Mouse (Mus musculus) forebrain, embryonic 15.5 days (tissue): ENCODE measurements around the gene Hipk2. TPM values are rescaled to one million over a fixed set of nuclear protein-coding genes. Genes with fewer than 3 reads are reported as not detected.

Experiments
- ATAC-seq: fragments of 200-750 bp; cut with Nextera tagmentation; replicated peaks from 2 replicates; pipeline ENCODE4 v1.8.0; 2017; ENCODE audit warnings: mild to moderate bottlenecking, moderate TSS enrichment, moderate library complexity
- H3K27ac ChIP-seq: fragments of 300-500 bp; sonication (generic); replicated peaks from 2 replicates; pipeline ENCODE4 v1.5.1; 2015; ENCODE audit warnings: mild to moderate bottlenecking, inconsistent platforms
- H3K27me3 ChIP-seq: fragments of 300-500 bp; sonication (generic); 2 replicates; pipeline ENCODE4 v1.6.1; 2015; ENCODE audit warnings: inconsistent platforms
- H3K36me3 ChIP-seq: fragments of 300-500 bp; sonication (generic); 2 replicates; pipeline ENCODE4 v1.6.1; 2015; ENCODE audit warnings: mild to moderate bottlenecking, inconsistent platforms
- H3K4me1 ChIP-seq: fragments of 300-500 bp; sonication (generic); 2 replicates; pipeline ENCODE4 v1.6.1; 2015; ENCODE audit warnings: inconsistent platforms
- H3K4me2 ChIP-seq: fragments of 300-500 bp; sonication (generic); replicated peaks from 2 replicates; pipeline ENCODE4 v1.6.1; 2015; ENCODE audit warnings: mild to moderate bottlenecking, inconsistent platforms
- H3K4me3 ChIP-seq: fragments of 300-500 bp; sonication (generic); 2 replicates; pipeline ENCODE4 v1.5.1; 2015; ENCODE audit warnings: mild to moderate bottlenecking, inconsistent platforms
- H3K9ac ChIP-seq: fragments of 300-500 bp; sonication (generic); replicated peaks from 2 replicates; pipeline ENCODE4 v1.6.1; 2015; ENCODE audit warnings: mild to moderate bottlenecking, inconsistent platforms
- H3K9me3 ChIP-seq: fragments of 300-500 bp; sonication (generic); 2 replicates; pipeline ENCODE4 v1.6.1; 2016; ENCODE audit warnings: inconsistent platforms
- WGBS: fragments of 180-500 bp; shearing (Covaris S2); methylation state at CpG from one replicate; pipeline ENCODE4 v1.1.7; 2015; ENCODE audit warnings: mixed read lengths; 5-methylcytosine and 5-hydroxymethylcytosine counted together
- polyA plus RNA-seq: library from polyadenylated mRNA; unstranded; fragments of >200 nt; fragmentation: Nextera tagmentation; extraction: Ambion mirVana; gene quantifications from 2 replicates; pipeline ENCODE4 v1.2.1, GENCODE M21; 2015

The Hipk2 gene
- polyA plus RNA-seq, 1 experiment from 2014 or later = 29.2 TPM

DNA sequence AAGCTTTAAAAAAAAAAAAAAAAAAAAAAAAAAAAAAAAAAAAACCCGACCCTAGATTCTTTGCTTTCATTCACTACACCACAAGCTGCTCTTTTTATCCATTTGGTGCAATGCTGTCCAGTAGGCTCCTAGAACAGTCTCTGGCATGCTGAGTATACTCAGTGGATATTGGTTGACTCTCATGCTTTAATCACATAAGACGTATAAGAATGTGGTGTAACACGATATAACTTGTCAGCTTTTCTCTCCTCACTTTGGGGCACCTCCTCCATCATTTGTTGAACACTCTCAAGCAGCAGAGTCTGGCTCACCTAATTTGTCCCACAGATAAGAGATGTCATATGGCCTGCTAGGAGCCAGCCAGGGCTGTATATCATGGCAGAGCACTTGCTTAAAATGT lies 12.4 kb downstream of the Hipk2 start:
- Histone ChIP-seq H3K27ac (no peak overlapping the region), H3K4me1 (peaks cover 14% of the 10 kb centered on the region), H3K9ac (no peak overlapping the region), H3K36me3 (no peaks in the 10 kb centered on the region), H3K4me2 (no peak overlapping the region), H3K27me3 (no peaks in the 10 kb centered on the region), H3K9me3 (no peaks in the 10 kb centered on the region), H3K4me3 (no peak overlapping the region)
- ATAC-seq = no peak
- WGBS = 59% methylated on average over 3 of the region's 3 CpGs

DNA sequence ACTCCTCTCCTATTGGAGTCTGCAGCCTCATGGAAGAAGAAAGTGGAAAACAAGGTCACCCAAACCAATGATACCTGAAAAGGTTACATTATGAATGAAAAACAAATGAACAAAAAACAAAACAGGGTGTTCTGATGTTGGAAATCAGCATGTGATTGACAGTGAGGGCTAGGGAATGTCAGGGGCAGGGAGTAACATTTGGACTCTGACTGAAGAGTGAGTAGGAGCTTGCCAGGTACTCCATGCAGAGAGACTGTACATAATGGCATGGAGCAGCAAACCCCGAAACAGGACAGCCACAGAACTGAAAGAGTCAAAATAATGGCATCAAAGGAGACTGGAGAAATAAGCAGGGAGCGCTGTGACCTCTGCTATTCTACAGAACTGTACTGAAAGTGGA lies 15.7 kb downstream of the Hipk2 start:
- WGBS = 86% methylated on average over 2 of the region's 2 CpGs

DNA sequence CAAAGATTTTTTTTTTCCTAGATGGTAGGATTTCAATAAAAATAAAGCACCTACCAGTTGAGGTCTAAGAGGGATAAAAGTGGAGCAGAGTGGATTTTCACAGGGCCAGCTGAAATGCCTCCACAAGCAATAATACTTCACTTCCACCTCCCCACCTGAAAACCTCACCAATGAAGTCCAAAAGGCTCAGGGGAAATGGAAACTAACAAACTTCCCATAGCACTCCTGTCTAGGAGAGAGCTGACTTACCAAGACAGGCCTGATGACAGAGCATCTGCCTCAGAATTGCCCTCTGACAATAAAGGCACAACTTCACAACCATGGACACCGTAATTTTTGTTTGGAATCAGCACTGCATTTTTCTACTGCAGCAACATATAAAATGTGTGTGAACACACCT lies 16.1 kb downstream of the Hipk2 start:
- Histone ChIP-seq H3K4me2 (no peak overlapping the region), H3K27me3 (no peaks in the 10 kb centered on the region), H3K4me3 (no peak overlapping the region), H3K9me3 (no peaks in the 10 kb centered on the region), H3K4me1 (no peaks in the 10 kb centered on the region), H3K9ac (no peak overlapping the region), H3K36me3 (no peaks in the 10 kb centered on the region), H3K27ac (no peak overlapping the region)
- 97% methylated on average over 1 of the region's 1 CpGs for WGBS
- ATAC-seq = no peak

More for the DNA sequence above, 15.7 kb downstream of the Hipk2 start:
- Histone ChIP-seq H3K4me2 (no peak overlapping the region), H3K9me3 (no peaks in the 10 kb centered on the region), H3K9ac (no peak overlapping the region), H3K4me1 (no peaks in the 10 kb centered on the region), H3K27ac (no peak overlapping the region), H3K4me3 (no peak overlapping the region), H3K36me3 (no peaks in the 10 kb centered on the region), H3K27me3 (no peaks in the 10 kb centered on the region)
- ATAC-seq = no peak

DNA sequence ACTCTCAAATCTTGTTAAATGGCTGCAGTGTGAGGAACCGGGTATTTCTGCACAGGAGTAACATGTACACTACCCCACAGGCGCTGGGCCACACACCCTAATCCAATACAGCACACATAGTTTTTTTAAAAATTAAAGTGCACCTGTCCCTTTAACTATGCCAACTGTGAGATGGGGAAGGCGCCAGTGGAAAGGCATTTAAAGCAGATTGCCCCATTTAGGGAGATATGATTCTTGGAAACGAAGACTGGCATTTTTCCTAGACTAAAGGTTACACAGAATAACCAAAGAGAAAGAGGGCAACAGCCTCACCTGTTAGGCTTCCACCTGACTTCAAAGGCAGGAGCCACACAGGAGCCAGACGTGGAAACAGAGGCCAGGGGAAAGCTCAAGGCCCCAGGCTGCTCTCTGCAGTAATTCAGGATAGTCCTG lies 22.4 kb downstream of the Hipk2 start:
- ATAC-seq = no peak
- H3K27me3 ChIP-seq = no peaks in the 10 kb centered on the region
- H3K4me2 ChIP-seq = no peak overlapping the region
- no peak overlapping the region for H3K4me3 ChIP-seq
- peak overlapping the region; percentile 46 for H3K27ac ChIP-seq
- WGBS = 59% methylated on average over 5 of the region's 5 CpGs
- H3K9ac ChIP-seq = no peak overlapping the region
- no peaks in the 10 kb centered on the region for H3K9me3 ChIP-seq
- H3K36me3 ChIP-seq = no peaks in the 10 kb centered on the region
- H3K4me1 ChIP-seq = peaks cover 35% of the 10 kb centered on the region

DNA sequence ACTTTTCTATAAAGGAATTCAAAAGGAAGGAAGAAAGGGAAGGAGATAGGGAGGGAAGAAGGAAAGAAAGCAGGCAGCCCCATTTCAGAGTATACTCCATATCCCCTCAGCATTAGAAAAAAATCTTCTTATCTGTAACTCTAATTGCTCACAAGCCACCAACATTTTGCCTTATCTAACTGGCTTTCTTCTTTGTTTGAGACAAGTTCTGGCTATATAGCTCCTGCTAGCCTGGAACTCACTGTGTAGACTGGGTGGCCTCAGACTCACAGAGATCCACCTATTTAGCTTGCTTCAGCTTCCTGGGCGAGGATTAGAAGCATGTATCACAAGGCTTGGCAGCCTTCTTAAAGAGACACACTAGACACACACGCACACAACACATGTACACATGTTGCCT lies 24.2 kb downstream of the Hipk2 start:
- 70% methylated on average over 2 of the region's 2 CpGs for WGBS
- no peak for ATAC-seq
- no peak overlapping the region for H3K4me2 ChIP-seq
- H3K27ac ChIP-seq = no peak overlapping the region
- H3K4me1 ChIP-seq = peaks cover 54% of the 10 kb centered on the region
- no peak overlapping the region for H3K9ac ChIP-seq
- H3K4me3 ChIP-seq = no peak overlapping the region
- no peaks in the 10 kb centered on the region for H3K36me3 ChIP-seq
- H3K9me3 ChIP-seq = no peaks in the 10 kb centered on the region
- no peaks in the 10 kb centered on the region for H3K27me3 ChIP-seq

DNA sequence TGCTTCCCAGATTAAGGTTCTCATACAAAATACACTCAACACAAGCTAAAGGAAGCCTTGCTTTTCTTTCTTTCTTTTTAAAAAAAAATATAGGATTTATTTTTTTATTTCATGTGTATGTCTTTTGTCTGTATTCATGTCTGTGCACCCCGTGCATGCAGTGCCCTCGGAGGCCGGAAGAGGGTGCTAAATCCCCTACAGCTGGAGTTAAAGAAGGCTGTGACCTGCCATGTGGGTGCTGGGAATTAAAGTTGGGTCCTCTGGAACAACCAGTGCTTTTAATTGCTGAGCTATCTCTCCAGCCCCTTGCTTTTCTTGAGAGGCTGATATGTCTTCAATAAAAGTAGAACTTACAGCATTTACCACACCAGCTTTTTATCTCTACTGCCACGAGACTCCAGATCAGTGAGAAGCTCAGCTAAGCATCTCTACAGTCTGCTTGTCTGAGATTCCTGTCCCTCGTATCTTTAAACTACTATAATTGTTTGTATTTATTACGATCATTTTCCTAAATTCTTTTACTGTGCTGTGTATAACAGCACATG lies 25.2 kb downstream of the Hipk2 start:
- Histone ChIP-seq H3K4me2 (no peak overlapping the region), H3K9ac (no peak overlapping the region), H3K4me1 (peaks cover 63% of the 10 kb centered on the region), H3K27ac (no peak overlapping the region), H3K36me3 (no peaks in the 10 kb centered on the region), H3K9me3 (no peaks in the 10 kb centered on the region), H3K4me3 (no peak overlapping the region), H3K27me3 (no peaks in the 10 kb centered on the region)
- 92% methylated on average over 6 of the region's 6 CpGs for WGBS
- no peak for ATAC-seq

DNA sequence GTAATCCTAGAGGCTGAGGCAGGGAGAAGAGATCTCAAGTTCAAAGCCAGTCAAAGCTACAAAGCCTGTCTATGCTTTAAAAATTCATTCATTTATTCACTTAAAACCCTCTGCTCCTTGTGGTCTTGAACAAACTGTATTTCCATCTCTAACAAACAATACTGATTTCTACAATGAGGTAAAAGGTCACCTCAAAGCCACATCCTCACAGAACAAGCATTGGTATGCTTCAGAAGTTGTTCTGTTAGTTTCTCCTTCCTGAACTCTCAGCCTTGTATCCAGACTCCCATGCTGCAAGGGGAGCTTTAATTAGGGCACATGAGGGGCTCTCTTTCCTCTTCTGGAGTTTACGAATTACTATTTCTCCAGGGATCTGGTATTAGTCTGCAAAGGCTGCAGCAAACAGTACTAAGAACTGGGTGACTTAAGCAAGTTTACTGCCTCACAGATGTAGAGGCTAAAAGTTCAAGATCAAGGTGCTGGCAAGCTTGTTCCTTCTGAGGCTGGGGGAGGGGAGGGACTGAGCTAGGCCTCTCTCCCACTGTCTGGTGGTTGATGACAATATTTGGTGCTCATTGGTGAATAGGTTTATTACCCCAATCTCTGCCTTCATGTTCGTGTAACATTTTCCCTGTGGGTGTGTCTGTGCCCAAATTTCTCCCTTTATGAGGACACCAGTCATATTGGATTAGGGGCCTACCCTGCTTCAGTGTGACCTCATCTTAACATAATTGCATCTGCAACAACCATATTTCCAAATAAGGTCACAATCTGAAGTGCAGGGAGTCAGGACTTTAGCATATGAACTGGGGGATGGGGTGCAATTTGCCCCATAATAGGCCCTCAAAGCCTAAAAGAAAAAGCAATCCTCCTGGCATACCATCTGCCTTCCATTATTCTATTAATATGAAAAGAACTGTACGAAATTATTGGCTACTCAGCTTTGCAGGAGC lies 27.7 kb downstream of the Hipk2 start:
- Histone ChIP-seq H3K36me3 (no peaks in the 10 kb centered on the region), H3K4me3 (no peak overlapping the region), H3K9me3 (no peaks in the 10 kb centered on the region), H3K4me1 (peaks cover 59% of the 10 kb centered on the region), H3K27me3 (no peaks in the 10 kb centered on the region), H3K9ac (no peak overlapping the region), H3K4me2 (no peak overlapping the region), H3K27ac (no peak overlapping the region)
- WGBS = 43% methylated on average over 3 of the region's 3 CpGs
- no peak for ATAC-seq

DNA sequence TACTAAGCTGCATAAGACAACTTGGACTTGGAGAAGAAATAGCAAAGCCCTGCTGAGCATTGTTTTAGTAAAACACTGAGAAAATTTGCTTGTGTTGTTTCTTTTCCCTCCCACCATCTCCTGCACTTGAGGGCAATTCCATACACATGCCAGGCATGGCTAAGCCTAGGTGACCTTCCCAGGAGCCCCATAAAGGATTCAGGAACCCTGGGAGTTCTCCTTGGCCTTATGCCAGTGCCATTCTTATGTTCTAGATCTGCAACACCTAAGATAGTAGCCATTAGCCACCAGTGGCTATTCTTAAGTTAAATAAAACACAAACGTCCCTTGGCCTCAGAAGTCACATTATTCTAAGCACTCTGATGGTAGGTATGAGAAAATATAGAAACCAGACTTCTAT lies 28.5 kb downstream of the Hipk2 start:
- Histone ChIP-seq H3K27ac (no peak overlapping the region), H3K36me3 (no peaks in the 10 kb centered on the region)

DNA sequence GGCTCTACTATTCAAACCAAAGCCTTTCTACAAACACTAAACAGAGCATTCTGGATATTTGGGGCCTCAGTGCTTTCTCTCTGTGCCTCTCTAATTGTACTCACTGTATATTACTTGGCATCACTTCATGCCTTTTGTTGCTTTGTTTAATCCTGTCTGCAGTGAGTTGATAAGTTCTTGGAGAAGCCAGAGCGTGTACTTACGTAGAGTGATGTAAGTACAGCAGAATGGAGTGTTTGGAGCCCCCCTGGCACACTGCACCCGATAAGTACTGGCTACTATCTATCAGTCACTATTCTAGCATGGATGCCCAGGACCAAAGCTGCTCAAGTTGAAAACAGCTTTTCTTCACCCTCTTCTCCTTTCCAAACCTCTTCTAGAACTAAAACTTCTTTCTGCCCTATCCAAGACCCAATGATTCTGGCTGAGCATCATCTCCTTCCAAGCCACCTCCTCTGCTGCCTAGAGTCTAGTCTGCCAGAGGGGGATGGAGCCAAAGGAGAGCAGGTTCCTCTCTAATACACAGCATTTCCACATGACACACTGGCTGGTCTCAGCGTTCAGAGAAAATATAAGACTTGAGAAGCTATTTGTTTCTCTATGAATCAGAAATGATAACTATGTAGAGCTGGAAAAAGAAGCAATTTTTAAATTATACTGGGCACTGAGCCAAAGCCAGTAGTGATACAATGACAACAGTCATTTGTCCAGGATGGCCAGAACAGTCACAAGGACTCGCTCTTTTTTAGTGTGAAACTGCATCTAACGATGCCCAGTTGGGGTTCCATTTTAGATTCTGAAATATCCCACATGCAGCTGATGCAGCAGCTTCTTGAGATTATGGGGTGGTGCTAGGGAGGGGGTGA lies 29.4 kb downstream of the Hipk2 start:
- peak overlapping the region; percentile 6; the same call in 1 of the 2 replicates for H3K27ac ChIP-seq
- no peak overlapping the region for H3K4me2 ChIP-seq
- H3K4me1 ChIP-seq = peaks cover 48% of the 10 kb centered on the region
- no peaks in the 10 kb centered on the region for H3K36me3 ChIP-seq
- 0 out of 2 replicates have a peak, but pooled peaks have one; percentile 39 for ATAC-seq
- no peaks in the 10 kb centered on the region for H3K27me3 ChIP-seq
- no peak overlapping the region for H3K9ac ChIP-seq
- H3K4me3 ChIP-seq = no peak overlapping the region
- no peaks in the 10 kb centered on the region for H3K9me3 ChIP-seq
- WGBS = 35% methylated on average over 6 of the region's 6 CpGs

More for the DNA sequence above, 28.5 kb downstream of the Hipk2 start:
- no peak for ATAC-seq
- Histone ChIP-seq H3K9ac (no peak overlapping the region), H3K4me1 (peaks cover 57% of the 10 kb centered on the region), H3K4me3 (no peak overlapping the region), H3K4me2 (no peak overlapping the region), H3K9me3 (no peaks in the 10 kb centered on the region), H3K27me3 (no peaks in the 10 kb centered on the region)
- 59% methylated on average over 1 of the region's 1 CpGs for WGBS

DNA sequence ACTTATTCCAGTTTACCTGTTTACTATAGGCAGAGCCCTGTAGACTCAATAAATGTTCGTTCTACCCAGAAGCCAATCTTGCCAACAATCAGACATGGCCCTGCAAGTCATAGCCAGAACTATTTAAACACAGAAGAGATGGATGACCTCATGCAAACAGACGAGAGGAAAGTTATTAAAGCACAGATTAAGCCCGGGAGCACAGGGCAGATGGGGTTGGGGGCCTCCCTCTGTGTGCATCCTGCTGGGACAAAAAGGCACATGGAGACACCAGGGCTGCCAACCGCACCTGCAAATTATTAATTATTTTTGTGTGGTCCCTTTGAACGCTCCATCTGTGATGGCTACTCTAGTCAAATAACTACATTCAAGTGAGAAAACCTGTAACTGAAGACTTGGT lies 30.1 kb downstream of the Hipk2 start:
- WGBS = 45% methylated on average over 5 of the region's 5 CpGs
- peak overlapping the region; percentile 6; the same call in 1 of the 2 replicates for H3K27ac ChIP-seq

DNA sequence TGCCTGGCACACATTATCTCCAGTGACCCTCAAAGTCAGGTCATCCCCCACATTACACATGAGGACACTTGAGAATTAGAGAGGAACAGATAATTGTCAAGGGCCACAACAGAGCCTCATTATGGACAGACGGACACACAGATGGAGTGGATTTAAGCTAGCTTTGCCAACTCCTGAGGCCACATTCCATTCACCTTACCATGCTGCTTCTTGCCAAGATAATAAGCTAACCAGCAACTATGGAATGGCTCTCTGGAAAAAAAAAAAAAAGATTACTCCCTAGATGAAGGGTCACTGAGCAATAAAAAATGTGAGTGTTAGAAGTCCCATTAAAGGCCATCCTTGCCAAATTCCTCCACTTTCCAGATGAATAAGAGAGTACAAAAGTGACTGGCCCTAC lies 30.8 kb downstream of the Hipk2 start:
- Histone ChIP-seq H3K4me2 (no peak overlapping the region), H3K27ac (no peak overlapping the region), H3K9me3 (no peaks in the 10 kb centered on the region), H3K27me3 (no peaks in the 10 kb centered on the region), H3K4me1 (peaks cover 58% of the 10 kb centered on the region), H3K4me3 (no peak overlapping the region), H3K9ac (no peak overlapping the region), H3K36me3 (no peaks in the 10 kb centered on the region)
- no peak for ATAC-seq
- WGBS = 51% methylated on average over 1 of the region's 1 CpGs

More for the DNA sequence above, 30.1 kb downstream of the Hipk2 start:
- Histone ChIP-seq H3K4me2 (no peak overlapping the region), H3K27me3 (no peaks in the 10 kb centered on the region), H3K4me1 (peaks cover 50% of the 10 kb centered on the region), H3K9ac (no peak overlapping the region), H3K9me3 (no peaks in the 10 kb centered on the region), H3K36me3 (no peaks in the 10 kb centered on the region), H3K4me3 (no peak overlapping the region)
- ATAC-seq = no peak

DNA sequence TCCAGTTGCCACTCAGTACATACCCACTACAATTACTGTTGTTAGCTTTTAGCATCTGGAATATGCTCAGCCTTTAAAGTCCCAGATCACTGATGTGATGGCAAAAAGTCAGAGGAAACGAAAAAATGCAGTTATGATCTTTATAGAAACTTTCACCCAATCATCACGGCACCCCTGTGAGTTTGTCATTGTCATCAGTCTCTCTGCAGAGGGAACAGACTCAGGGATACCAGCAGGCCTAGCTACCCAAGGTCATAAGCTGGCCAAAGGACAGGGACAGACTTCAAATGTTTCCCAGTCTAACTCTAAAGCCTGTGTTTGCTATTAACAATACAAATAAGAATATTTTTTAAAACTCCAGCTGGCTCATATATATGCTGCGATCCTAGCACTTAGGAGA lies 34.4 kb downstream of the Hipk2 start:
- peaks cover 30% of the 10 kb centered on the region for H3K4me1 ChIP-seq
- no peaks in the 10 kb centered on the region for H3K27me3 ChIP-seq
- no peaks in the 10 kb centered on the region for H3K9me3 ChIP-seq
- H3K9ac ChIP-seq = no peak overlapping the region
- H3K36me3 ChIP-seq = no peaks in the 10 kb centered on the region
- 89% methylated on average over 3 of the region's 3 CpGs for WGBS
- no peak for ATAC-seq
- no peak overlapping the region for H3K4me2 ChIP-seq
- no peak overlapping the region for H3K4me3 ChIP-seq
- H3K27ac ChIP-seq = no peak overlapping the region
